Mouse (Mus musculus): ENCODE data around the gene Cdrt4.

- no peak for TF ChIP-seq GATA1 (IDR thresholded peaks at IDR 0.05; ENCODE audit: low read length)
- no peak for TF ChIP-seq TAL1 (IDR thresholded peaks at IDR 0.05; ENCODE audit: low read length)
Measured at GRCm38 (mm10) chr11:62915486-62915885, 35.5 kb upstream of the Cdrt4 start.
